Mouse (Mus musculus) cerebellum, postnatal 36 days (tissue): ENCODE measurements around the gene Lrpap1.

Experiments used
- DNase-seq, 2 experiments: peaks; one replicate each; pipeline ENCODE4 v3.0.0; 2021 to 2022; ENCODE audit warnings: mixed read lengths in 2 of 2

Lrpap1 gene

GRCm38 (mm10) chr5:35120024-35120423 lies 14.5 kb upstream of the Lrpap1 start:
- DNase-seq, result peak; percentile 73 to 80

- peak; percentile 51 to 52 for DNase-seq
Observed at GRCm38 (mm10) chr5:35118418-35118817, 12.9 kb upstream of the Lrpap1 start.

GRCm38 (mm10) chr5:35117633-35118032 lies 12.1 kb upstream of the Lrpap1 start:
- DNase-seq, result no peak

- DNase-seq, result no peak
Observed at GRCm38 (mm10) chr5:35116002-35116401, 10.4 kb upstream of the Lrpap1 start.

GRCm38 (mm10) chr5:35112444-35112843 lies 6.9 kb upstream of the Lrpap1 start:
- no peak for DNase-seq

- peak in 1 of 2 experiments; percentile 54 for DNase-seq
Observed at GRCm38 (mm10) chr5:35105922-35106298, 344 bp upstream of the Lrpap1 start.

GRCm38 (mm10) chr5:35104183-35104959 lies 1.2 kb downstream of the Lrpap1 start:
- DNase-seq, result no peak

GRCm38 (mm10) chr5:35103528-35103927 lies 2.0 kb downstream of the Lrpap1 start:
- DNase-seq, result no peak

- no peak for DNase-seq
Observed at GRCm38 (mm10) chr5:35103086-35103485, 2.5 kb downstream of the Lrpap1 start.

GRCm38 (mm10) chr5:35091636-35092035 lies 13.9 kb downstream of the Lrpap1 start:
- DNase-seq, result no peak

GRCm38 (mm10) chr5:35089614-35089963 lies 16.0 kb downstream of the Lrpap1 start:
- DNase-seq, result no peak

- DNase-seq, result peak; percentile 73 to 75
Observed at GRCm38 (mm10) chr5:35088785-35089613, 16.6 kb downstream of the Lrpap1 start.

- DNase-seq, result no peak
Observed at GRCm38 (mm10) chr5:35084913-35085312, 20.7 kb downstream of the Lrpap1 start.

GRCm38 (mm10) chr5:35079101-35079500 lies 26.5 kb downstream of the Lrpap1 start:
- peak; percentile 32 to 33 for DNase-seq

GRCm38 (mm10) chr5:35076369-35076768 lies 29.2 kb downstream of the Lrpap1 start:
- DNase-seq, result no peak

- DNase-seq, result peak; percentile 57 to 65
Observed at GRCm38 (mm10) chr5:35073992-35074391, 31.6 kb downstream of the Lrpap1 start.

- DNase-seq, result no peak
Observed at GRCm38 (mm10) chr5:35073235-35073634, 32.3 kb downstream of the Lrpap1 start.

- no peak for DNase-seq
Observed at GRCm38 (mm10) chr5:35071855-35072254, 33.7 kb downstream of the Lrpap1 start.

GRCm38 (mm10) chr5:35070953-35071352 lies 34.6 kb downstream of the Lrpap1 start:
- DNase-seq, result no peak

- no peak for DNase-seq
Observed at GRCm38 (mm10) chr5:35070314-35070713, 35.3 kb downstream of the Lrpap1 start.

GRCm38 (mm10) chr5:35069841-35070240 lies 35.7 kb downstream of the Lrpap1 start:
- DNase-seq, result no peak

GRCm38 (mm10) chr5:35060098-35060497 lies 45.5 kb downstream of the Lrpap1 start:
- DNase-seq, result no peak

- no peak for DNase-seq
Observed at GRCm38 (mm10) chr5:35058216-35058615, 47.4 kb downstream of the Lrpap1 start.

- no peak for DNase-seq
Observed at GRCm38 (mm10) chr5:35057582-35057981, 48.0 kb downstream of the Lrpap1 start.
